Mouse (Mus musculus): ENCODE results near the gene Gm37240.
"Not testable (repeated sequence)": the region's sequence is repeated elsewhere in the genome, so short reads cannot be mapped to it uniquely, and the experiment has no call there.

Gene Gm37240

DNA sequence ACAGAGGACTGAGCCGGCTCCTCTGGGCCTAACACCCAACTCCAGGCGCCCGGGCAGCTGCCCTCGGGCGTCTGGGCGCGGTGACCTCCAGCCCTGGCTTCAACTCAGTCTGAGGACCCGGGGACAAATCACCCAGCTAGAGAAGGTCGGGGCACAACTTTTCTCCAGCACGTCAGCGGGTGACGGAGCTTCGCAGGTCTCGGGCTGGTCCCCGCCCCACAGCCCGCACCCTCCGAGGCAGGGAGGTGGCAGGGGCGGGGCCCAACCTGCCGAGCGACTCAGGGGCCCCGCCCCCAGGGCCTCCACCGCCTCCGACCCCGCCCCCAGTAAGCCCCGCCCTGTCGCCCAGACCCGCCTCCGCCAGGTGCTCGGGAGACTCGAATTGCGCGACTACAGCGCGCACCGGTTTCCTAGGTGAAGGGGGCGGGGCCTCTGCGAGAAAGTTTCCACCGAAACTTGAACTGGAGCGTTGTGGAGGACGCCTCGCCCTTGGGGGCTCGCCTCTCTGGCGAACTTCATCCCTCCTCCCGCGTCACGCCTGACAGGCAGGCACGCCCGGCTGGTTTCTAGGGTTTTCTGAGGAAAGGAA lies at the start of gene Gm37240, which contains the start of gene Glt28d2:
Gene Gm37240 (minus strand): TSS at position 280 of the 589 bp plus-strand sequence.
Gene Glt28d2 (minus strand): TSS at position 278 of the 589 bp plus-strand sequence.
- peak; percentile 88 for DNase-seq (ENCODE audit: extremely low spot score)

GRCm38 (mm10) chr3:85933586-85933985 lies 46.3 kb upstream of the Gm37240 start:
- no peak for DNase-seq (ENCODE audit: extremely low spot score)

DNA sequence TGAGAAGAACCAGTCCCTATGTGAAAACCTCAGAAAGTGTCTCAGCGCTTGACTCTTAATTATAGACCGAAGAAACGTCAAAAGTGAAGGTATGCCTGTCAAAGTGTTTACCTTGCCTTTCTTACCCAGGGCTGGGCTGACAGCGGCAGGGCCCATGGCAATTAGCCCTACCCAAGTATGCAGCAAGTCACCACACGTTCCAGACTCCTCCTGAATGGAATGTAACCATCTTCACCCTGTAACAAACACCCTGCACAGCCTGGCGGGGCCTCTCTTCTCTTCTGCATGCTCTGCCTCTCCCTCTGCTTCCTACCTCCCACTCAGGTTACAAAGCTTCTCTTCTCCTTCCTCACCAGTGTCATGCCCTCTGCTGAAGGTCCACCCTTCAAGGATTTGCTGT lies 44.5 kb upstream of the Gm37240 start:
- DNase-seq (ENCODE audit: extremely low spot score), result no peak

GRCm38 (mm10) chr3:85930671-85931255 lies 43.4 kb upstream of the Gm37240 start:
- DNase-seq (ENCODE audit: extremely low spot score), result no peak

GRCm38 (mm10) chr3:85929711-85930110 lies 42.4 kb upstream of the Gm37240 start:
- DNase-seq (ENCODE audit: extremely low spot score), result no peak

GRCm38 (mm10) chr3:85928140-85928611 lies 40.9 kb upstream of the Gm37240 start:
- DNase-seq (ENCODE audit: extremely low spot score), result no peak

DNA sequence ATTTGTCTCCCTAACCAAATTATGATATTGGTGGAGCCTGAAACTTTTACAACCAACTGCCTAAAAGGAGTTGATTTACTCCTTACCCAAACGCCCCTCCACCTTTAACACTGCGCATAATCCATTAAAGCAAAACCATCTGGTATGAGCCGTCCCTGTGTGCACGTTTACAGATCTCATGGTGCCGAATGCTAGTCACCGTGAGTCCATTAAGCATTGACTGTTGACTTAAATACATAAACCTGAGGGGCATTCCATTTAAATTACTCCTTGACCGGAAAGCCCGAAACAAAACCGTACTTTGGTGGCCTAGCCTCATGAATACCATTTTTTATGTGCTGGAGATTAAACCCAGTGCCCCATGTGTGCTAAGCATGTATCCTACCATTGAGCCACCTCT lies 40.0 kb upstream of the Gm37240 start:
- DNase-seq (ENCODE audit: extremely low spot score), result no peak

DNA sequence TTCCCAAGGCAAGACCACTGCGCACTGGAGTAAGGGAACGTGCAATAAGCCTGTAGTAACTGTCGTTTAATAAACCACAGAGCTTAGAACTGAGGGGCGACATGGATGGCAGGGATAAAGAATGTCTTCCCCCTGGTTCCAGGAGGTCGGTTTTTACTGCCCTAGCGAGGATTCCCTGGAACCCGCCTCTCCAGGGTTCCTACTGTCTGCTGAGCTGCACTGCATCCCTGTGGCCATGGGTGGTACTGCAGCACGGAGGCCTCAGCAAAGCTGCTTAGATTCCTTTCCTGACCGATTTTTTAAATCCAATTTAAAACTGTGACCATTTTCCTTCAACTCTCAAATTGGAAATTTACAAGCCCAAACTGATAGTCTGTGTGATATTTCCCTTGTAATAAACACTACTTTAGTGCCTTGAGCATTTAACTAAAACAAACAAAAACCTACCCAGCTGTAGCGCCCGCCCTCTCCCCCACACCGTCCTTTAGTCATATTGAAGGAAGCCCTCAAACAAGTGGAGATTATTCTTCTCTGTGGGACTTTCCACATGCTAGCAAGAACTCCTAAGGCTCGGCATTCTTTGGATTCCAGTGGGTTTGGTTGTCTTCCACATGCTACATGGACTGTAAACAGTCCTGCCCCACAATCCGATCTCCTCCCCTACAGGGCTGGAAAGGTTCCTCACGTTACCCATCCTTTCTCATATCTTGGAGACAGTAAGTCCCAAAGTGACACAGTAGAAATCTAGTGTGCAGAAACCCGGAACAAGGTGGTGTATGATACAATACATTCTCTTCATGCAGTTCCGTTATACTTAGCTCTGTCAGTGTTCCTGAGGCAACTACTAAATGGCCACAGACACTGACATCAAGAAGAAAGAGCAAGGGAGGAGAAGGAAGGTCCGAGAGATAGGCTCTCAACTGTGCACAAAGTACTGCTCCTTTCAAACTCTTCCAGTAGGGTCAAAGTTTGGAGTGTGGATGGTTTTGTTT lies 36.9 kb upstream of the Gm37240 start:
- DNase-seq (ENCODE audit: extremely low spot score), result peak; percentile 82

DNA sequence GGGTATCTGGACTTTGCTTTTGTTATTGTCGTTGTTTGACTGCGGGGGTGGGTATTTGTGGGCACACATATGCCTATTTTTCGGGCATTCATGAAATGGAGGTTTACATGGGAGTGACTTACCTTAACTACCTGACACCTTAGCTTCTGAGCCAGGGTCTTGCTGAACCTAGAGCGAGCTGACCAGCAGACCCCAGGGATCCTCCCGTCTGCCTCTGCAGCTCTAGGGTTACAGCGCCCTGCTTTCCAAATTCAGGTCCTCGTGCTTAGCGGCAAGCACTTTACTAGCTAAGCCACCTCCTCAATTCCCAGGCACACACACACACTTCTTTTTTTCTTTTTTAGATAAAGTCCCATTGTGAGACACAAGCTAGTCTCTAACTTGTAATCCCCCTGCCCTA lies 36.0 kb upstream of the Gm37240 start:
- DNase-seq (ENCODE audit: extremely low spot score), result no peak

DNA sequence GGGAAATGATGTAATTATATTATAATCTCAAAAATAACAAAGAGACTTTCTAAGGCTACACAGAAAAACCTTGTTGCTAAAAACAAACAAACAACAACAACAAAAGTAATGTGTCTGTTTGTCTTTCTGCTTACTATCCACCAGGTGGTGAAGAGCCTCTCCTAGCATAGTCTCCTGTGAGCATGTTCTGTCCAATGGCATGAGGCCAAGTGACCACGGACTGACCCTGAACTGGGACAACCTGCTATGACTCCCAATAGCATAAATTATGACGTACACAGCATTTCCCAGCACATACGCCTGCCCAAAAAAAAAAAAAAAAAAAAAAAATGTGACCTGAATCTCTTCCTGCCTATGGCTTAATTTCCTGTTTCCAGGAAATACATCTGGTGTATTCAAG lies 35.0 kb upstream of the Gm37240 start:
- DNase-seq (ENCODE audit: extremely low spot score), result no peak

- DNase-seq (ENCODE audit: extremely low spot score), result not testable (repeated sequence)
Observed at GRCm38 (mm10) chr3:85920671-85921070, 33.4 kb upstream of the Gm37240 start.

DNA sequence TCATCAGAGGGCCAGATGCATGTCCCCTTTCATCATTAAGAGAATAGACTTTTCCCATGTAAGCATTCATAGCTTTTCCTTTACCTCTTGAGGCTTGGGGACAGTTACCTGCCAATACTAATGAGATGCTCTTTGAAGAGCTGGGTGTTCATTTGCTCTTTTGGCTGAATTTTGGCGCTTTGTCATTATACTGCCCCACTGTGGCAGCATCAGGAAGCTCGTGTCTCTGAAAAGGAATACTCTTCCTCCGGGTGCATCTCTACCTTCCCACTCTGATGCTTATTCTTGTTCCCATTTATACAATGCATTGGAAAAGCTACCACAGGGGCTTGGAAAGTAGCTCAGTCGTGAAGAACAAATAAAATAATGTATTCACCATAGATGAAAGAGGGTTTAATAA lies 30.3 kb upstream of the Gm37240 start:
- DNase-seq (ENCODE audit: extremely low spot score), result peak; percentile 45

GRCm38 (mm10) chr3:85914806-85915205 lies 27.5 kb upstream of the Gm37240 start:
- no peak for DNase-seq (ENCODE audit: extremely low spot score)

GRCm38 (mm10) chr3:85907136-85907535 lies 19.8 kb upstream of the Gm37240 start:
- no peak for DNase-seq (ENCODE audit: extremely low spot score)

DNA sequence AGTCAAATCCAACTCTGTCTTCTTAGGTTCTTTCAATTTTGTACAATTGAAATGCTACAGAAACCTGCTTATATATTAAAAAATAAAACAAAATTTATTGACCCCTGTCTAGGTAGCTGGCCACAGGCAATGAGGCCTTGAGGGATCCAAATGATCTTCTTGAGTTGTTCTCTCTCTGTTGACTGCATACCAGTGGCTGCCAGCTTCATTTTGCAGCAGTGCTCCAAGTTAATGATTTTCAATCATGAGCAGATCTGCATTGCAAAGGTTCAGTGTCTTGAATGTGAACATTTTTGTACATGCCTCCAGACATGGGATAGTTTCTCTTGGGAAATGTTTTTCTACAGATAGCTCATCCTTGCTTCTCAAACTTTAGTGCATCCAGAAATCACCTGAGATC lies 17.1 kb upstream of the Gm37240 start:
- DNase-seq (ENCODE audit: extremely low spot score), result no peak

- no peak for DNase-seq (ENCODE audit: extremely low spot score)
Observed at GRCm38 (mm10) chr3:85895020-85895419, 7.7 kb upstream of the Gm37240 start.

DNA sequence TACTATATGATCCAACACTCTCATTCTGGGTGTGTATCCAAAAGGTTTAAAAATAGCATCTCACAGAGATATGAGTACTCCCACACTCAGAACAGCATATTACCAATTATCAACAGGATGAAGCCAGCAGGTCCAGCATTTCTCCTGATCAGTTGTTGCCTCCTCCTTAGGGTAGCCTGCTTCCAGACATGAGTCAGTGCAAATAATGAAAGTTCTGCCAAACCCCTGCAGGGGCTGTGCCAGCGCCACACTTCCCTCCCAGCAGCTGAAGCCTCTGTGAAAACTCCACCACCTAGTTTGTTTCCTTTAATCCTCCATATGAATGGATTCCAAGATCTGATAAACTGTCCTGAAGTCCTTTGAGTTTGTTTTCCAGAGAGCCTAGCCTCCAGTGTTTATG lies 4.3 kb upstream of the Gm37240 start:
- no peak for DNase-seq (ENCODE audit: extremely low spot score)

- DNase-seq (ENCODE audit: extremely low spot score), result peak; percentile 24
Observed at GRCm38 (mm10) chr3:85888221-85888671, 928 bp upstream of the Gm37240 start.

DNA sequence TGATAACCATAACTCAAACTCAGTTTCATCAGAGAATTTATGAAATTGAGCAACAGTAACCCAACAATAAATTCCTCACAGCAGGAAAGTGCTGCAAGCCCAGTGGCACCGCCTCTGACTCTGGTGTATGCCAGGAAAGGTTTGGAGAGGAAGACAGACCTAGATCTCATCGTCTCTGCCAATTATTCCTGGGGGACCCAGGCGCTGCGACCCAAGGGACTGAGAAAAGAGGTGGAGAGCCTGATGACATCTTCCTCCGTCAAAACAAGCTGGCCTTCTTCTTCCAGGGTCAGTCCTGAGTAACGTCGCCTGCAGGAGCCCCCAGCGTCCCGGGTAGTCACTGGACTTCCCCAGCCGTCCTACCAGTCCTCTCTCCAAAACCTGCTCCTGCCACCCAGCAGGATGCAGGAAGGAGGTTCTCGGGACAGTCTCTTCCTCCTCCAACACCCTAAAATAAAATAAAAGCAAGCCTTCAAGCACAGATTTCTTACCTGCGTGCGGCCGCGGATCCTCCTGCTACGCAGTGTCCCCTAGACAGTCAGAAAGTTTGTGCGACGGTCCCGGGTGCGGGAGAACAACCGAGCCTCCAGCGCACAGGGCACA lies 581 bp downstream of the Gm37240 start:
- DNase-seq (ENCODE audit: extremely low spot score), result no peak

DNA sequence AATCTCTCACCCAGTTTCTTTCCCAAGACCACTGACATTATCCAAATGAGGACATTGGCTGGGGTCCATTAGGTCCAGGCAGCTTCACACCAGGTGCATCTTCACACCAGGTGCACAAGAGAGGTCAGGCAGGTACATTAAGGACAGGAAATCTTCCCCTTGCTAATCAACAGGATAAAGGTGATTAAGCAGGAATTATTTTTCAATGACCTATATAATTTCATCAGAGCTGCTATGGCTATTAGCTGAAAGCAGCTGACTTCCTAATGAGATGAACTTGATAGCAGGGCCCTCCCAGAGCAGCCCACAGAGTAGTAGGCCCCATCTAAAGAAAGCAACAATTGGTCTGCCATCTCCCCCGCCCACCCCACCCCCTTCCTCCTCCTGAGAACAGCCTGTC lies 1.4 kb downstream of the Gm37240 start:
- DNase-seq (ENCODE audit: extremely low spot score), result no peak

DNA sequence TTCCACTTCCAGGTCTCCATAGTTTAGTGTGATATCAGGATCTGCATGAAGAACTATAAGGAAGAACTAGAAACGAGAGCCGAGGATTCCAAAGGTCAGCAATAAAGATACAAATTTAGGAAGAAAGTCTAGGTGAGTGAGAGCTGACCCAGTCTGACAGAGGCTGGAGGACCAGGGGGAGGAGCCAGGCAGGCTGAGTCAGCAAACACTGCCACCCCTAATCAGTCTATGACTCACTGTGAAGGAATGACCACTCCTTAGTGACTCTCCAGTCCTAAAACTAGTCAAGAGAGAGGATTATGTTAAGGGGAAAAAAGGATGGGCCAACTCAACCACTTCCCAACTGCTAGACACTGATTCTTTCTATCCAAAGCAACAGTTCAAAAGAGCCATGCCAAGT lies 6.6 kb downstream of the Gm37240 start:
- no peak for DNase-seq (ENCODE audit: extremely low spot score)

DNA sequence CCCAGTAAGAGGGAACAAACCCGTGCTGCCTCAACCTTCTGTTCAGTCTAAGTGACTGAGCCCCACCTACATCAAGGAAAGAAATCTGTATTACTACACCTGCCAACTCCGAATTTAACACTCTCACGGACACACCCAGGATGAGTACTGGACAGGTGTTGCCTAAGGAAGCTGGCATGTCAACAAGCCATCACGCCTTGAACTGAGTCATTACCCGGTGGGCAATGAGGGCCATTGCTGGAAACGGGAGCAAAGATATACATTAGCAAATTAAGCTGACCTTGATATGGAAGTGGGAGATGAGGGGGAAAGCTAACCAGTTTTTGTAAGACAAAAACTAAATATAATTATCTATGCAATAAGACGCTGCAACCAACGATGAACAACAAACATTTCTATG lies 7.2 kb downstream of the Gm37240 start:
- DNase-seq (ENCODE audit: extremely low spot score), result no peak
